Comparison of ENCODE assay signal across 11 mouse cellular contexts in the genomic region with DNA sequence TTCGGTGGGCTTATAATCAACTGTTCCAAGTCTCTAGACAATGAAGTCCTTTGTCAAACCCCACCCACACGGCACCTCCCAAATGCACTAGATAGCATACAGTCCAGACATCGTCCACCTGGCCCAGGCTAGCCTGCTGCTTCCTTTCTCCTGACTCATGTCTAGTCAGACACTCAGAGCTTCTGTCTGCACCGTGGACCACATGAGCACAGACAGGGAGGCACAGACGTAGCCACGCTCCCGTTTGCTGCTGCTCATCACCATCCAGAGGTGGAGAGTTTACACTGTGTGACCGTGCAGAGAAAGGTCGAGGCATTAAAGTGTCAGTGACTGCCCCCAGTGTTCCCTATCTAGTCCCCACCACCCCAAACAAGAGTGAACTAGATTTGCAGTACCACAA. TPM values are rescaled to one million over a fixed set of nuclear protein-coding genes. Genes with fewer than 3 reads are reported as not detected.
A peak's percentile ranks its signal among the peaks of the same experiment; 100 is the strongest.
DNase-seq lines count a peak whose midpoint lies in the region; ATAC-seq and TF ChIP-seq lines count a peak whose summit lies in the region.
"Had no signal": no experiment of that assay in that cellular context is flagged by ENCODE, and none has a peak within 500 bp of the region (broad histone marks: within the 10 kb centered on the region; RNA-seq: fewer than 3 reads in every experiment).

No protein-coding gene starts in this region.

- no peak overlapping the region for H3K9ac ChIP-seq in liver, embryonic 12.5 days
- H3K9ac ChIP-seq in liver, postnatal 0 days (replicated peaks) = no peak overlapping the region
- H3K9ac ChIP-seq in neural tube, embryonic 14.5 days (replicated peaks; ENCODE audit: low read depth, low read length) = no peak overlapping the region

- 54% methylated on average over 9 of the region's 9 CpGs for WGBS in heart, embryonic 10.5 days
- WGBS in liver, embryonic 12.5 days (ENCODE audit: insufficient replicate concordance) = 60% methylated on average over 9 of the region's 9 CpGs
- WGBS in liver, postnatal 0 days (ENCODE audit: insufficient replicate concordance) = 75% methylated on average over 9 of the region's 9 CpGs
- 65% methylated on average over 9 of the region's 9 CpGs for WGBS in neural tube, embryonic 14.5 days

- no peaks in the 10 kb centered on the region for H3K9me3 ChIP-seq in heart, embryonic 10.5 days
- H3K9me3 ChIP-seq in liver, embryonic 12.5 days (replicated peaks) = no peaks in the 10 kb centered on the region
- H3K9me3 ChIP-seq in liver, postnatal 0 days (ENCODE audit: low read length) = no peaks in the 10 kb centered on the region
- no peaks in the 10 kb centered on the region for H3K9me3 ChIP-seq in neural tube, embryonic 14.5 days (ENCODE audit: control insufficient read depth, low read length)

- no peak for TF ChIP-seq CTCF in liver, postnatal 0 days (IDR thresholded peaks at IDR 0.05; ENCODE audit: low read depth)
- TF ChIP-seq CTCF in Patski (IDR thresholded peaks at IDR 0.05) = no peak

- in situ Hi-C loops in Patski (cut with MboI; ENCODE audit: low pct_unique_long_range_greater_than_20kb) = loop anchor here (5.0 to 25.0 kb wide), 3 partner anchors 42 to 867 kb away; a partner anchor contains a TSS

- CTCF ChIA-PET in Patski (lab: Charles Lee) = interaction anchor here (1.0 to 3.6 kb wide), 6 partner anchors 124 to 381 kb away, joined by 3 to 19 read pairs (median 4); no protein-coding TSS in a partner anchor

- no peak overlapping the region for H3K4me3 ChIP-seq in heart, embryonic 10.5 days
- H3K4me3 ChIP-seq in liver, embryonic 12.5 days = no peak overlapping the region
- H3K4me3 ChIP-seq in liver, postnatal 0 days (ENCODE audit: low read depth, low read length) = no peak overlapping the region
- H3K4me3 ChIP-seq in neural tube, embryonic 14.5 days (ENCODE audit: low read depth, low read length) = no peak overlapping the region

- no peak for TF ChIP-seq EP300 in liver, postnatal 0 days (IDR thresholded peaks at IDR 0.05; ENCODE audit: low read depth)

- peaks cover 4% of the 10 kb centered on the region; the same call in 1 of the 2 replicates for H3K4me1 ChIP-seq in heart, embryonic 10.5 days
- peaks cover 18% of the 10 kb centered on the region for H3K4me1 ChIP-seq in liver, embryonic 12.5 days
- H3K4me1 ChIP-seq in liver, postnatal 0 days (ENCODE audit: insufficient read depth) = no peaks in the 10 kb centered on the region
- peaks cover 10% of the 10 kb centered on the region for H3K4me1 ChIP-seq in neural tube, embryonic 14.5 days (ENCODE audit: control insufficient read depth, insufficient read depth, low read length)

- H3K36me3 ChIP-seq in heart, embryonic 10.5 days = no peaks in the 10 kb centered on the region
- H3K36me3 ChIP-seq in liver, embryonic 12.5 days = no peaks in the 10 kb centered on the region
- H3K36me3 ChIP-seq in liver, postnatal 0 days (replicated peaks; ENCODE audit: insufficient read depth, low read length) = no peaks in the 10 kb centered on the region
- H3K36me3 ChIP-seq in neural tube, embryonic 14.5 days (ENCODE audit: control insufficient read depth, insufficient read depth, low read length) = no peaks in the 10 kb centered on the region

- no peak overlapping the region for H3K27ac ChIP-seq in heart, embryonic 10.5 days
- H3K27ac ChIP-seq in liver, embryonic 12.5 days = no peak overlapping the region
- no peak overlapping the region for H3K27ac ChIP-seq in liver, postnatal 0 days (ENCODE audit: low read depth)
- no peak overlapping the region for H3K27ac ChIP-seq in neural tube, embryonic 14.5 days (ENCODE audit: low read depth, low read length)

- H3K27me3 ChIP-seq in heart, embryonic 10.5 days (ENCODE audit: insufficient read depth, poor library complexity, severe bottlenecking) = no peaks in the 10 kb centered on the region
- H3K27me3 ChIP-seq in liver, embryonic 12.5 days (replicated peaks) = 0 out of 2 replicates have a peak, but pooled peaks cover 7% of the 10 kb centered on the region
- no peaks in the 10 kb centered on the region for H3K27me3 ChIP-seq in liver, postnatal 0 days (ENCODE audit: insufficient read depth, low read length)
- H3K27me3 ChIP-seq in Patski = no peaks in the 10 kb centered on the region
- H3K27me3 ChIP-seq in neural tube, embryonic 14.5 days (ENCODE audit: control insufficient read depth, insufficient read depth, low read length) = no peaks in the 10 kb centered on the region

- DNase-seq in heart, embryonic 10.5 days (ENCODE audit: low spot score) = peak; percentile 78
- DNase-seq in heart, postnatal 14 days = no peak
- DNase-seq in liver, postnatal 0 days = no peak
- DNase-seq in Patski (ENCODE audit: low read depth, low spot score) = no peak
- no peak for DNase-seq in right cerebral cortex, adult 2 months (ENCODE audit: low spot score in 2 of 2)
- DNase-seq in layer of hippocampus, postnatal 36 days = no peak
- DNase-seq: liver; right cerebral cortex, adult 18-20 months had no signal

- ATAC-seq in liver, embryonic 12.5 days = 0 out of 2 replicates have a peak, but pooled peaks have one; percentile 32
- no peak for ATAC-seq in liver, postnatal 0 days
- peak; percentile 15 for ATAC-seq in Patski
- ATAC-seq in neural tube, embryonic 14.5 days (ENCODE audit: low read depth) = peak; percentile 36; the same call in 1 of the 2 replicates
- ATAC-seq: CD4-positive, CD25-positive, alpha-beta regulatory T cell, adult 4 months had no signal

- H3K4me2 ChIP-seq in liver, embryonic 12.5 days = no peak overlapping the region
- H3K4me2 ChIP-seq in liver, postnatal 0 days (ENCODE audit: low read depth, low read length) = no peak overlapping the region
- no peak overlapping the region for H3K4me2 ChIP-seq in neural tube, embryonic 14.5 days (ENCODE audit: low read depth, low read length)

- POLR2A ChIA-PET in Patski (lab: Charles Lee) = interaction anchor here (0.6 to 2.9 kb wide), 3 partner anchors 119 to 222 kb away, joined by 3 to 15 read pairs (median 4); a partner anchor contains a TSS

- intact Hi-C loops in heart, postnatal 14 days (cut with DNase I) = no loop called here

RNA-seq across cellular contexts. Expression of a gene that starts 29.4 kb away (rescaled TPM):
- 0.25 and 0.26 TPM in 2 replicates for polyA plus RNA-seq in heart, embryonic 10.5 days (2016; fragmentation: Nextera tagmentation; extraction: Ambion mirVana)
- total RNA-seq in heart, postnatal 14 days (2021) = 1 to 10 TPM; 2.2 to 2.8 TPM
- polyA plus RNA-seq in liver, embryonic 12.5 days (2016; fragmentation: Nextera tagmentation; extraction: Ambion mirVana) = 0.55 and 0.81 TPM in 2 replicates
- polyA plus RNA-seq in liver, postnatal 0 days (2015; fragmentation: Nextera tagmentation; extraction: Ambion mirVana) = 2.9 and 3.5 TPM in 2 replicates
- 0.83 TPM for polyA plus RNA-seq in Patski (2021)
- polyA plus RNA-seq in neural tube, embryonic 14.5 days (2014; fragmentation: Nextera tagmentation; extraction: Ambion mirVana) = 1.2 and 1.3 TPM in 2 replicates
- total RNA-seq in layer of hippocampus, postnatal 36 days (2021) = under 1 TPM; 0.25 to 0.35 TPM
